Mouse (Mus musculus): Measurements from ENCODE around the gene Eif4e3.

DNA sequence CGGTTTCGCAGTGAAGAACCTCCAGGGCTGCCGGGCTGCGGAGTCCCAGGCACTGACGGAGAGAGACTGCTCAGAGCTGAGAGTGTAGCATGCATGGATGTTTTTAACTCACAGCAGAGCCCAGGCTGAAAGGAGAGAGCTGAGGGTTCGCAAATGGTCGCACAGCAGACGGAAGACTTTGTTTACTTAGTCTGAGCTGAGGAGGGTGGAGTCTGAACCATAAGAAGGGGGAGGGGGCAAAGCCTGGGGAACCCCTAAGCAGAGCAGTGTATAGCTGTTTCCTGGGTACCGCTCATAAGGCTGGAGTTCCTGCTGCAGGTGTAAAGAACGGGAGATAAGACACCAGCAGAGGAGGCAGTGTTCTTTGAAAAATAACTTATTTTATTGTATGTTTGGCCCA is 20.2 kb downstream of the Eif4e3 start:
- TF ChIP-seq CTCF (IDR thresholded peaks at IDR 0.05; ENCODE audit: low read depth) (no peak), EP300 (IDR thresholded peaks at IDR 0.05; ENCODE audit: low read depth) (no peak)
